Mouse (Mus musculus) midbrain, postnatal 0 days (tissue): Measurements from ENCODE around the gene Olfr574. TPM values are rescaled to one million over a fixed set of nuclear protein-coding genes. Genes with fewer than 3 reads are reported as not detected.

Source experiments
- ATAC-seq: fragments of 200-750 bp; cut with Nextera tagmentation; 2 replicates; pipeline ENCODE4 v1.8.0; 2017; ENCODE audit warnings: moderate number of reproducible peaks, mild to moderate bottlenecking, moderate TSS enrichment, moderate library complexity; ENCODE audit not compliant: low FRiP score
- DNase-seq: peaks from one replicate; pipeline ENCODE4 v3.0.0-alpha.2; 2015; ENCODE audit warnings: low spot score
- H3K27ac ChIP-seq: fragments of 300-500 bp; sonication (generic); 2 replicates; pipeline ENCODE4 v1.5.1; 2014; ENCODE audit warnings: low read depth, mild to moderate bottlenecking, low read length, mixed read lengths
- H3K27me3 ChIP-seq: fragments of 300-500 bp; sonication (generic); 2 replicates; pipeline ENCODE4 v1.6.1; 2014; ENCODE audit warnings: low read length, control low read depth, mixed read lengths; ENCODE audit not compliant: insufficient read depth
- H3K36me3 ChIP-seq: fragments of 300-500 bp; sonication (generic); 2 replicates; pipeline ENCODE4 v1.6.1; 2014; ENCODE audit warnings: low read length, control low read depth, mixed read lengths; ENCODE audit not compliant: insufficient read depth
- H3K4me1 ChIP-seq: fragments of 300-500 bp; sonication (generic); 2 replicates; pipeline ENCODE4 v1.6.1; 2014; ENCODE audit warnings: mild to moderate bottlenecking, control low read depth, antibody characterized with exemption, low read length, mixed read lengths; ENCODE audit not compliant: insufficient read depth
- H3K4me2 ChIP-seq: fragments of 300-500 bp; sonication (generic); 2 replicates; pipeline ENCODE4 v1.6.1; 2014; ENCODE audit warnings: low read depth, mild to moderate bottlenecking, low read length, mixed read lengths; ENCODE audit not compliant: poor library complexity, severe bottlenecking
- H3K4me3 ChIP-seq: fragments of 300-500 bp; sonication (generic); 2 replicates; pipeline ENCODE4 v1.5.1; 2014; ENCODE audit warnings: low read depth, mild to moderate bottlenecking, low read length, moderate library complexity
- H3K9ac ChIP-seq: fragments of 300-500 bp; sonication (generic); replicated peaks from 2 replicates; pipeline ENCODE4 v1.6.1; 2014; ENCODE audit warnings: mild to moderate bottlenecking, low read length, moderate library complexity, mixed read lengths; ENCODE audit not compliant: poor library complexity, severe bottlenecking
- H3K9me3 ChIP-seq: fragments of 300-500 bp; sonication (generic); 2 replicates; pipeline ENCODE4 v1.6.1; 2016; ENCODE audit warnings: low read length, control low read depth
- CTCF ChIP-seq: IDR thresholded peaks from 2 replicates; pipeline ENCODE4 v1.5.1; 2016; ENCODE audit warnings: antibody characterized with exemption, mild to moderate bottlenecking
- WGBS: fragments of 180-500 bp; shearing (Covaris S2); extraction: QIAGEN DNeasy Blood & Tissue Kit; methylation state at CpG from one replicate; pipeline ENCODE4 v1.1.7; 2014; 5-methylcytosine and 5-hydroxymethylcytosine counted together
- polyA plus RNA-seq: library from polyadenylated mRNA; unstranded; fragments of >200 nt; fragmentation: Nextera tagmentation; extraction: Ambion mirVana; gene quantifications from 2 replicates; pipeline ENCODE4 v1.2.1, GENCODE M21; 2015
- total RNA-seq: library from RNA; depleted of rRNA; stranded (reverse); fragments of >200 nt; gene quantifications from 2 replicates; pipeline ENCODE4 v1.2.3, GENCODE M21; 2014; rRNA removed

Gene Olfr574
- total and polyA plus RNA-seq, 2 experiments from 2014 or later, result not detected

GRCm38 (mm10) chr7:102962360-102962759 lies 14.1 kb downstream of the Olfr574 start, which contains the start of gene Olfr576:
Gene Olfr576, plus strand, starts transcription at chr7:102962660.
- H3K4me3 ChIP-seq, result no peak within 1 kb of the TSS
- no peak for ATAC-seq

GRCm38 (mm10) chr7:102974399-102974798 lies 26.1 kb downstream of the Olfr574 start:
- H3K9me3 ChIP-seq, result no peaks in the 10 kb centered on the region
- WGBS, result 40% methylated on average over 1 of the region's 1 CpGs
- H3K4me1 ChIP-seq, result no peaks in the 10 kb centered on the region
- no peak for TF ChIP-seq CTCF
- no peak overlapping the region for H3K4me2 ChIP-seq
- DNase-seq, result no peak
- H3K27ac ChIP-seq, result no peak overlapping the region
- ATAC-seq, result no peak
- H3K36me3 ChIP-seq, result no peaks in the 10 kb centered on the region
- no peak overlapping the region for H3K9ac ChIP-seq
- H3K4me3 ChIP-seq, result no peak overlapping the region
- no peaks in the 10 kb centered on the region for H3K27me3 ChIP-seq

More at GRCm38 (mm10) chr7:102962360-102962759, 14.1 kb downstream of the Olfr574 start, which contains the start of gene Olfr576:
- Histone ChIP-seq H3K4me1 (no peaks in the 10 kb centered on the region), H3K9me3 (no peaks in the 10 kb centered on the region), H3K36me3 (no peaks in the 10 kb centered on the region), H3K4me2 (no peak within 1 kb of the TSS), H3K27ac (no peak within 1 kb of the TSS), H3K9ac (no peak within 1 kb of the TSS), H3K27me3 (no peaks in the 10 kb centered on the region)
- no peak for TF ChIP-seq CTCF
- WGBS, result 63% methylated on average over 2 of the region's 2 CpGs
- DNase-seq, result no peak

- Histone ChIP-seq H3K4me2 (no peak within 1 kb of the TSS), H3K27me3 (no peaks in the 10 kb centered on the region), H3K9me3 (no peaks in the 10 kb centered on the region), H3K4me3 (no peak within 1 kb of the TSS), H3K9ac (no peak within 1 kb of the TSS), H3K27ac (no peak within 1 kb of the TSS), H3K4me1 (no peaks in the 10 kb centered on the region), H3K36me3 (no peaks in the 10 kb centered on the region)
- 83% methylated on average over 2 of the region's 2 CpGs for WGBS
- ATAC-seq, result no peak
- DNase-seq, result no peak
- TF ChIP-seq CTCF, result no peak
Measured at GRCm38 (mm10) chr7:102975843-102976242, 27.6 kb downstream of the Olfr574 start, which contains the start of gene Olfr577. Gene Olfr577, minus strand, starts transcription at chr7:102975943.

- Histone ChIP-seq H3K36me3 (no peaks in the 10 kb centered on the region), H3K4me1 (no peaks in the 10 kb centered on the region), H3K9ac (no peak within 1 kb of the TSS), H3K27ac (no peak within 1 kb of the TSS), H3K4me3 (no peak within 1 kb of the TSS), H3K4me2 (no peak within 1 kb of the TSS), H3K9me3 (no peaks in the 10 kb centered on the region), H3K27me3 (no peaks in the 10 kb centered on the region)
- no peak for ATAC-seq
- no peak for DNase-seq
- 80% methylated on average over 3 of the region's 3 CpGs for WGBS
- TF ChIP-seq CTCF, result no peak
Measured at GRCm38 (mm10) chr7:102989224-102989623, 41.0 kb downstream of the Olfr574 start, which contains the start of gene Olfr578. Gene Olfr578, minus strand, starts transcription at chr7:102989324.

Other genes with a start within 250 kb of the Olfr574 start
- 0.05 and 0.16 TPM in 2 replicates for gene Olfr558, start 246.3 kb upstream of the Olfr574 start, total RNA-seq
- not detected in 2 replicates for gene Olfr558, start 246.3 kb upstream of the Olfr574 start, polyA plus RNA-seq
- gene Olfr33, start 229.4 kb upstream of the Olfr574 start, total RNA-seq, result not detected in 2 replicates
- gene Olfr33, start 229.4 kb upstream of the Olfr574 start, polyA plus RNA-seq, result not detected in 2 replicates
- not detected in 2 replicates for gene Olfr559, start 221.0 kb upstream of the Olfr574 start, total RNA-seq
- not detected in 2 replicates for gene Olfr559, start 221.0 kb upstream of the Olfr574 start, polyA plus RNA-seq
- gene Olfr560, start 189.1 kb upstream of the Olfr574 start, total RNA-seq, result not detected in 2 replicates
- not detected in 2 replicates for gene Olfr560, start 189.1 kb upstream of the Olfr574 start, polyA plus RNA-seq
- not detected in 2 replicates for gene Olfr78, start 189.0 kb upstream of the Olfr574 start, total RNA-seq
- 0.09 and 0.10 TPM in 2 replicates for gene Olfr78, start 189.0 kb upstream of the Olfr574 start, polyA plus RNA-seq
- gene Olfr561, start 177.2 kb upstream of the Olfr574 start, total RNA-seq, result not detected in 2 replicates
- gene Olfr561, start 177.2 kb upstream of the Olfr574 start, polyA plus RNA-seq, result 0.06 TPM in 1 of 2 replicates, not detected in the other
- gene Olfr564, start 145.0 kb upstream of the Olfr574 start, total RNA-seq, result not detected in 2 replicates
- not detected in 2 replicates for gene Olfr564, start 145.0 kb upstream of the Olfr574 start, polyA plus RNA-seq
- not detected in 2 replicates for gene Olfr566, start 89.7 kb upstream of the Olfr574 start, total RNA-seq
- gene Olfr566, start 89.7 kb upstream of the Olfr574 start, polyA plus RNA-seq, result not detected in 2 replicates
- not detected in 2 replicates for gene Olfr568, start 71.3 kb upstream of the Olfr574 start, total RNA-seq
- gene Olfr568, start 71.3 kb upstream of the Olfr574 start, polyA plus RNA-seq, result not detected in 2 replicates
- not detected in 2 replicates for gene Olfr569, start 57.6 kb upstream of the Olfr574 start, total RNA-seq
- gene Olfr569, start 57.6 kb upstream of the Olfr574 start, polyA plus RNA-seq, result not detected in 2 replicates
- not detected in 2 replicates for gene Olfr570, start 53.9 kb upstream of the Olfr574 start, total RNA-seq
- gene Olfr570, start 53.9 kb upstream of the Olfr574 start, polyA plus RNA-seq, result not detected in 2 replicates
- gene Olfr571, start 30.9 kb upstream of the Olfr574 start, total RNA-seq, result not detected in 2 replicates
- gene Olfr571, start 30.9 kb upstream of the Olfr574 start, polyA plus RNA-seq, result not detected in 2 replicates
- not detected in 2 replicates for gene Olfr572, start 24.1 kb upstream of the Olfr574 start, total RNA-seq
- not detected in 2 replicates for gene Olfr572, start 24.1 kb upstream of the Olfr574 start, polyA plus RNA-seq
- gene Olfr573-ps1, start 5.9 kb upstream of the Olfr574 start, total RNA-seq, result not detected in 2 replicates
- gene Olfr573-ps1, start 5.9 kb upstream of the Olfr574 start, polyA plus RNA-seq, result not detected in 2 replicates
- gene Olfr575, start 10.3 kb downstream of the Olfr574 start, total RNA-seq, result not detected in 2 replicates
- gene Olfr575, start 10.3 kb downstream of the Olfr574 start, polyA plus RNA-seq, result not detected in 2 replicates
- gene Olfr576, start 14.2 kb downstream of the Olfr574 start, total RNA-seq, result not detected in 2 replicates
- gene Olfr576, start 14.2 kb downstream of the Olfr574 start, polyA plus RNA-seq, result not detected in 2 replicates
- not detected in 2 replicates for gene Olfr577, start 27.5 kb downstream of the Olfr574 start, total RNA-seq
- not detected in 2 replicates for gene Olfr577, start 27.5 kb downstream of the Olfr574 start, polyA plus RNA-seq
- not detected in 2 replicates for gene Olfr578, start 40.9 kb downstream of the Olfr574 start, total RNA-seq
- not detected in 2 replicates for gene Olfr578, start 40.9 kb downstream of the Olfr574 start, polyA plus RNA-seq
- not detected in 2 replicates for gene Olfr582, start 89.6 kb downstream of the Olfr574 start, total RNA-seq
- gene Olfr582, start 89.6 kb downstream of the Olfr574 start, polyA plus RNA-seq, result not detected in 2 replicates
- not detected in 2 replicates for gene Olfr583, start 102.8 kb downstream of the Olfr574 start, total RNA-seq
- gene Olfr583, start 102.8 kb downstream of the Olfr574 start, polyA plus RNA-seq, result not detected in 2 replicates
- gene Olfr584, start 133.4 kb downstream of the Olfr574 start, total RNA-seq, result not detected in 2 replicates
- not detected in 2 replicates for gene Olfr584, start 133.4 kb downstream of the Olfr574 start, polyA plus RNA-seq
- not detected in 2 replicates for gene Olfr585, start 149.3 kb downstream of the Olfr574 start, total RNA-seq
- not detected in 2 replicates for gene Olfr585, start 149.3 kb downstream of the Olfr574 start, polyA plus RNA-seq
- gene Olfr586, start 177.2 kb downstream of the Olfr574 start, total RNA-seq, result not detected in 2 replicates
- not detected in 2 replicates for gene Olfr586, start 177.2 kb downstream of the Olfr574 start, polyA plus RNA-seq
- gene Olfr588-ps1, start 192.4 kb downstream of the Olfr574 start, total RNA-seq, result 0.09 TPM in 1 of 2 replicates, not detected in the other
- gene Olfr588-ps1, start 192.4 kb downstream of the Olfr574 start, polyA plus RNA-seq, result not detected in 2 replicates
- gene Olfr589, start 207.9 kb downstream of the Olfr574 start, total RNA-seq, result not detected in 2 replicates
- not detected in 2 replicates for gene Olfr589, start 207.9 kb downstream of the Olfr574 start, polyA plus RNA-seq
- gene Olfr591, start 229.9 kb downstream of the Olfr574 start, total RNA-seq, result not detected in 2 replicates
- not detected in 2 replicates for gene Olfr591, start 229.9 kb downstream of the Olfr574 start, polyA plus RNA-seq
- gene Olfr592, start 236.3 kb downstream of the Olfr574 start, total RNA-seq, result not detected in 2 replicates
- gene Olfr592, start 236.3 kb downstream of the Olfr574 start, polyA plus RNA-seq, result not detected in 2 replicates